In genomic region chr7:122020273-122020666, GRCm38 (mm10) we compare ENCODE assay signal across 8 mouse cellular contexts. TPM values are rescaled to one million over a fixed set of nuclear protein-coding genes. Genes with fewer than 3 reads are reported as not detected.
DNase-seq lines count a peak whose midpoint lies in the region; ATAC-seq and TF ChIP-seq lines count a peak whose summit lies in the region.

No protein-coding gene starts in this region.

- TF ChIP-seq POLR2A in cortical plate, adult 2 months (IDR thresholded peaks at IDR 0.05; ENCODE audit: extremely low read depth, insufficient read depth, low read length) = no peak

- peak overlapping the region; percentile 83 for H3K4me3 ChIP-seq in cortical plate, adult 2 months (ENCODE audit: insufficient read depth, low read length)
- H3K4me3 ChIP-seq in hindbrain, embryonic 12.5 days = peak overlapping the region; percentile 84

- intact Hi-C loops in left cerebral cortex, postnatal 4 days (cut with DNase I) = no loop called here
- intact Hi-C loops in left cerebral cortex, postnatal 10 days (cut with DNase I) = loop anchor here (5.0 kb wide), 1 partner anchor 47 kb away; the partner anchor contains the start of genes Ears2 and Ubfd1

- peak; percentile 6 for DNase-seq in left cerebral cortex, postnatal 4 days
- DNase-seq in left cerebral cortex, postnatal 10 days (ENCODE audit: extremely low spot score in 1 of 2, low spot score in 2 of 2) = no peak
- peak; percentile 8 for DNase-seq in lung, postnatal 10 days
- DNase-seq in frontal cortex, postnatal 25 days (ENCODE audit: low spot score in 2 of 2) = no peak
- DNase-seq in thymus, postnatal 14 days = no peak

- no peaks in the 10 kb centered on the region for H3K9me3 ChIP-seq in hindbrain, embryonic 12.5 days (replicated peaks)

- no peak for TF ChIP-seq CTCF in cortical plate, adult 2 months (IDR thresholded peaks at IDR 0.05; ENCODE audit: extremely low read depth, insufficient read depth, low read length)

- no peaks in the 10 kb centered on the region for H3K4me1 ChIP-seq in cortical plate, adult 2 months (ENCODE audit: control insufficient read depth, insufficient read depth, low read length)
- peaks cover 34% of the 10 kb centered on the region for H3K4me1 ChIP-seq in hindbrain, embryonic 12.5 days

- no peaks in the 10 kb centered on the region for H3K27me3 ChIP-seq in hindbrain, embryonic 12.5 days

- 3% methylated on average over 6 of the region's 6 CpGs for WGBS in hindbrain, embryonic 12.5 days

- peak overlapping the region; percentile 55 for H3K4me2 ChIP-seq in hindbrain, embryonic 12.5 days (replicated peaks)

- peak; percentile 62 for ATAC-seq in hindbrain, embryonic 12.5 days (ENCODE audit: low FRiP score)
- no peak for ATAC-seq in granulocyte monocyte progenitor cell, adult 5-6 weeks (replicated peaks; ENCODE audit: poor library complexity, severe bottlenecking)

- peak overlapping the region; percentile 88 for H3K9ac ChIP-seq in hindbrain, embryonic 12.5 days

- no peak overlapping the region for H3K27ac ChIP-seq in cortical plate, adult 2 months (ENCODE audit: insufficient read depth, low read length)
- H3K27ac ChIP-seq in hindbrain, embryonic 12.5 days = peak overlapping the region; percentile 89

- H3K36me3 ChIP-seq in hindbrain, embryonic 12.5 days = no peaks in the 10 kb centered on the region

RNA-seq across cellular contexts. Expression of gene Gga2, which starts 0.8 kb away (rescaled TPM):
- total RNA-seq in left cerebral cortex, postnatal 4 days (2021) = 10 to 100 TPM; 57.3 to 57.4 TPM
- 10 to 100 TPM; 32.8 to 34.8 TPM for total RNA-seq in left cerebral cortex, postnatal 10 days (2021)
- 31.0 and 31.5 TPM in 2 replicates for polyA plus RNA-seq in cortical plate, adult 2 months (2012; rRNA removed)
- 81.6 and 87.7 TPM in 2 replicates for polyA plus RNA-seq in hindbrain, embryonic 12.5 days (2016; fragmentation: Nextera tagmentation; extraction: Ambion mirVana)
- 22.6 and 24.3 TPM in 2 replicates for total RNA-seq in granulocyte monocyte progenitor cell, adult 5-6 weeks (2014; fragmentation: Nextera tagmentation)
- total RNA-seq in granulocyte monocyte progenitor cell, adult 5-6 weeks (2017) = 19.2 and 21.0 TPM in 2 replicates

RNA-seq across cellular contexts. Expression of gene Cog7, which starts 38.8 kb away (rescaled TPM):
- total RNA-seq in left cerebral cortex, postnatal 4 days (2021) = 10 to 100 TPM; 24.5 to 26.2 TPM
- 10 to 100 TPM; 35.2 to 36.5 TPM for total RNA-seq in left cerebral cortex, postnatal 10 days (2021)
- 28.9 and 30.9 TPM in 2 replicates for polyA plus RNA-seq in cortical plate, adult 2 months (2012; rRNA removed)
- 21.1 and 22.4 TPM in 2 replicates for polyA plus RNA-seq in hindbrain, embryonic 12.5 days (2016; fragmentation: Nextera tagmentation; extraction: Ambion mirVana)
- 18.0 and 24.0 TPM in 2 replicates for total RNA-seq in granulocyte monocyte progenitor cell, adult 5-6 weeks (2014; fragmentation: Nextera tagmentation)
- total RNA-seq in granulocyte monocyte progenitor cell, adult 5-6 weeks (2017) = 16.9 and 20.0 TPM in 2 replicates

RNA-seq across cellular contexts. Expression of gene Ubfd1, which starts 46.7 kb away (rescaled TPM):
- 10 to 100 TPM; 82.6 to 87.1 TPM for total RNA-seq in left cerebral cortex, postnatal 4 days (2021)
- 10 to 100 TPM; 67.0 to 70.7 TPM for total RNA-seq in left cerebral cortex, postnatal 10 days (2021)
- 41.4 and 42.2 TPM in 2 replicates for polyA plus RNA-seq in cortical plate, adult 2 months (2012; rRNA removed)
- polyA plus RNA-seq in hindbrain, embryonic 12.5 days (2016; fragmentation: Nextera tagmentation; extraction: Ambion mirVana) = 97.3 and 105 TPM in 2 replicates
- total RNA-seq in granulocyte monocyte progenitor cell, adult 5-6 weeks (2014; fragmentation: Nextera tagmentation) = 40.0 and 41.5 TPM in 2 replicates
- 35.7 and 36.5 TPM in 2 replicates for total RNA-seq in granulocyte monocyte progenitor cell, adult 5-6 weeks (2017)

RNA-seq across cellular contexts. Expression of gene Ears2, which starts 46.8 kb away (rescaled TPM):
- total RNA-seq in left cerebral cortex, postnatal 4 days (2021) = 1 to 10 TPM; 8.9 to 9.8 TPM
- 1 to 10 TPM; 7.6 to 7.8 TPM for total RNA-seq in left cerebral cortex, postnatal 10 days (2021)
- polyA plus RNA-seq in cortical plate, adult 2 months (2012; rRNA removed) = 4.8 and 6.0 TPM in 2 replicates
- 12.7 and 13.5 TPM in 2 replicates for polyA plus RNA-seq in hindbrain, embryonic 12.5 days (2016; fragmentation: Nextera tagmentation; extraction: Ambion mirVana)
- total RNA-seq in granulocyte monocyte progenitor cell, adult 5-6 weeks (2014; fragmentation: Nextera tagmentation) = 7.0 and 12.1 TPM in 2 replicates
- 5.8 and 7.2 TPM in 2 replicates for total RNA-seq in granulocyte monocyte progenitor cell, adult 5-6 weeks (2017)

Comparison
In these comparisons a context has a peak if more than half of its experiments do, and no peak if none do; other contexts are left out.
1. DNase-seq: peak in left cerebral cortex, postnatal 4 days (single experiment) and lung, postnatal 10 days (single experiment); none in left cerebral cortex, postnatal 10 days (0 of 2), frontal cortex, postnatal 25 days (0 of 2) and thymus, postnatal 14 days (single experiment).